Mouse (Mus musculus): ENCODE results near the gene Camta2. TPM values are rescaled to one million over a fixed set of nuclear protein-coding genes. Genes with fewer than 3 reads are reported as not detected.
A peak's percentile ranks its signal among the peaks of the same experiment; 100 is the strongest.

Gene Camta2
- total and polyA plus RNA-seq, 2 experiments from 2014 or later = 24.0 to 24.5 TPM

GRCm38 (mm10) chr11:70711026-70711425 lies 23.1 kb upstream of the Camta2 start:
- Histone ChIP-seq H3K27me3 (ENCODE audit: insufficient read depth, low read length) (no peaks in the 10 kb centered on the region), H3K36me3 (ENCODE audit: insufficient read depth, low read length) (peaks cover 60% of the 10 kb centered on the region), H3K4me1 (ENCODE audit: insufficient read depth, low read length) (no peaks in the 10 kb centered on the region), H3K4me3 (ENCODE audit: low read depth, low read length) (no peak overlapping the region), H3K9me3 (ENCODE audit: low read length) (no peaks in the 10 kb centered on the region), H3K9ac (replicated peaks; ENCODE audit: low read length, poor library complexity, severe bottlenecking) (no peak overlapping the region), H3K27ac (ENCODE audit: low read depth, low read length) (no peak overlapping the region), H3K4me2 (ENCODE audit: low read depth, low read length, poor library complexity, severe bottlenecking) (no peak overlapping the region)
- no peak for TF ChIP-seq CTCF (IDR thresholded peaks at IDR 0.05)
- ATAC-seq (ENCODE audit: low FRiP score) (no peak), DNase-seq (ENCODE audit: low spot score) (no peak)
- 95% methylated on average over 10 of the region's 10 CpGs for WGBS

- Histone ChIP-seq H3K27ac (ENCODE audit: low read depth, low read length) (no peak overlapping the region), H3K4me3 (ENCODE audit: low read depth, low read length) (no peak overlapping the region), H3K9me3 (ENCODE audit: low read length) (no peaks in the 10 kb centered on the region), H3K36me3 (ENCODE audit: insufficient read depth, low read length) (peaks cover 72% of the 10 kb centered on the region), H3K4me2 (ENCODE audit: low read depth, low read length, poor library complexity, severe bottlenecking) (no peak overlapping the region), H3K4me1 (ENCODE audit: insufficient read depth, low read length) (peaks cover 9% of the 10 kb centered on the region; the same call in 1 of the 2 replicates), H3K27me3 (ENCODE audit: insufficient read depth, low read length) (no peaks in the 10 kb centered on the region), H3K9ac (replicated peaks; ENCODE audit: low read length, poor library complexity, severe bottlenecking) (no peak overlapping the region)
- DNase-seq (ENCODE audit: low spot score) (no peak), ATAC-seq (ENCODE audit: low FRiP score) (no peak)
- TF ChIP-seq CTCF (IDR thresholded peaks at IDR 0.05) = no peak
- WGBS = 86% methylated on average over 3 of the region's 3 CpGs
Observed at GRCm38 (mm10) chr11:70706127-70706526, 18.2 kb upstream of the Camta2 start.

- H3K27ac ChIP-seq (ENCODE audit: low read depth, low read length) = no peak overlapping the region
- peak overlapping the region; percentile 2; the same call in 1 of the 2 replicates for H3K4me3 ChIP-seq (ENCODE audit: low read depth, low read length)
- H3K9ac ChIP-seq (replicated peaks; ENCODE audit: low read length, poor library complexity, severe bottlenecking) = peak overlapping the region; percentile 95
- DNase-seq (ENCODE audit: low spot score) (no peak), ATAC-seq (ENCODE audit: low FRiP score) (no peak)
- 0 out of 2 replicates have a peak overlapping the region, but pooled peaks have one; percentile 82 for H3K4me2 ChIP-seq (ENCODE audit: low read depth, low read length, poor library complexity, severe bottlenecking)
- H3K27me3 ChIP-seq (ENCODE audit: insufficient read depth, low read length) = no peaks in the 10 kb centered on the region
- no peak for TF ChIP-seq CTCF (IDR thresholded peaks at IDR 0.05)
- WGBS = 69% methylated on average over 6 of the region's 6 CpGs
- no peaks in the 10 kb centered on the region for H3K9me3 ChIP-seq (ENCODE audit: low read length)
- peaks cover 9% of the 10 kb centered on the region; the same call in 1 of the 2 replicates for H3K4me1 ChIP-seq (ENCODE audit: insufficient read depth, low read length)
- H3K36me3 ChIP-seq (ENCODE audit: insufficient read depth, low read length) = peaks cover 44% of the 10 kb centered on the region
Observed at GRCm38 (mm10) chr11:70702781-70703180, 14.9 kb upstream of the Camta2 start.

GRCm38 (mm10) chr11:70701984-70702733 lies 14.3 kb upstream of the Camta2 start:
- no peak overlapping the region for H3K27ac ChIP-seq (ENCODE audit: low read depth, low read length)
- peak overlapping the region; percentile 98; the same call in 1 of the 2 replicates for H3K4me3 ChIP-seq (ENCODE audit: low read depth, low read length)
- H3K36me3 ChIP-seq (ENCODE audit: insufficient read depth, low read length) = peaks cover 39% of the 10 kb centered on the region
- TF ChIP-seq CTCF (IDR thresholded peaks at IDR 0.05) = no peak
- H3K9ac ChIP-seq (replicated peaks; ENCODE audit: low read length, poor library complexity, severe bottlenecking) = peak overlapping the region; percentile 95
- 75% methylated on average over 6 of the region's 6 CpGs for WGBS
- peaks cover 9% of the 10 kb centered on the region; the same call in 1 of the 2 replicates for H3K4me1 ChIP-seq (ENCODE audit: insufficient read depth, low read length)
- ATAC-seq (ENCODE audit: low FRiP score) (no peak), DNase-seq (ENCODE audit: low spot score) (no peak)
- H3K4me2 ChIP-seq (ENCODE audit: low read depth, low read length, poor library complexity, severe bottlenecking) = peak overlapping the region; percentile 82
- no peaks in the 10 kb centered on the region for H3K27me3 ChIP-seq (ENCODE audit: insufficient read depth, low read length)
- no peaks in the 10 kb centered on the region for H3K9me3 ChIP-seq (ENCODE audit: low read length)

- no peaks in the 10 kb centered on the region for H3K9me3 ChIP-seq (ENCODE audit: low read length)
- WGBS = 14% methylated on average over 10 of the region's 10 CpGs
- peak overlapping the region; percentile 98 for H3K4me3 ChIP-seq (ENCODE audit: low read depth, low read length)
- peaks cover 32% of the 10 kb centered on the region for H3K36me3 ChIP-seq (ENCODE audit: insufficient read depth, low read length)
- H3K27me3 ChIP-seq (ENCODE audit: insufficient read depth, low read length) = no peaks in the 10 kb centered on the region
- ATAC-seq (ENCODE audit: low FRiP score) = no peak
- H3K27ac ChIP-seq (ENCODE audit: low read depth, low read length) = no peak overlapping the region
- H3K4me1 ChIP-seq (ENCODE audit: insufficient read depth, low read length) = peaks cover 9% of the 10 kb centered on the region; the same call in 1 of the 2 replicates
- TF ChIP-seq CTCF (IDR thresholded peaks at IDR 0.05) = no peak
- H3K4me2 ChIP-seq (ENCODE audit: low read depth, low read length, poor library complexity, severe bottlenecking) = peak overlapping the region; percentile 82
- DNase-seq (ENCODE audit: low spot score) = no peak
- peak overlapping the region; percentile 95 for H3K9ac ChIP-seq (replicated peaks; ENCODE audit: low read length, poor library complexity, severe bottlenecking)
Observed at GRCm38 (mm10) chr11:70701221-70701955, 13.5 kb upstream of the Camta2 start.

Measured in midbrain, postnatal 0 days (tissue).